Mouse (Mus musculus): ENCODE results near the gene Cd5. TPM values are rescaled to one million over a fixed set of nuclear protein-coding genes. Genes with fewer than 3 reads are reported as not detected.

The Cd5 gene
- polyA plus RNA-seq (2017; shearing (Covaris generic)) = 569 TPM

GRCm38 (mm10) chr19:10738811-10739210 is at the start of gene Cd5:
TSS of gene Cd5 (minus strand) at chr19:10739002.

GRCm38 (mm10) chr19:10688537-10689352 is 50.1 kb downstream of the Cd5 start, which contains the start of gene Vps37c:
TSS of gene Vps37c (plus strand) at chr19:10688735.

GRCm38 (mm10) chr19:10677915-10678771 is 60.7 kb downstream of the Cd5 start, which contains the start of gene Pga5:
TSS of gene Pga5 (minus strand) at chr19:10678071.

Other genes with a start within 250 kb of the Cd5 start
- gene Cpsf7, start 213.7 kb downstream of the Cd5 start, polyA plus RNA-seq (2017; shearing (Covaris generic)) = 33.6 TPM
- gene Sdhaf2, start 212.9 kb downstream of the Cd5 start, polyA plus RNA-seq (2017; shearing (Covaris generic)) = 94.9 TPM
- gene Tmem216, start 182.8 kb downstream of the Cd5 start, polyA plus RNA-seq (2017; shearing (Covaris generic)) = 12.7 TPM
- gene Cyb561a3, start 161.8 kb downstream of the Cd5 start, polyA plus RNA-seq (2017; shearing (Covaris generic)) = 53.0 TPM
- gene Tmem138, start 161.6 kb downstream of the Cd5 start, polyA plus RNA-seq (2017; shearing (Covaris generic)) = 22.4 TPM
- 208 TPM for gene Ddb1, start 133.7 kb downstream of the Cd5 start, polyA plus RNA-seq (2017; shearing (Covaris generic))
- gene Tkfc, start 133.3 kb downstream of the Cd5 start, polyA plus RNA-seq (2017; shearing (Covaris generic)) = 9.0 TPM
- not detected for gene Vwce, start 104.8 kb downstream of the Cd5 start, polyA plus RNA-seq (2017; shearing (Covaris generic))
- not detected for gene Pga5, start 60.9 kb downstream of the Cd5 start, polyA plus RNA-seq (2017; shearing (Covaris generic))
- gene Vps37c, start 50.3 kb downstream of the Cd5 start, polyA plus RNA-seq (2017; shearing (Covaris generic)) = 26.3 TPM
- 778 TPM for gene Cd6, start 91.1 kb upstream of the Cd5 start, polyA plus RNA-seq (2017; shearing (Covaris generic))
- 1.9 TPM for gene Slc15a3, start 100.7 kb upstream of the Cd5 start, polyA plus RNA-seq (2017; shearing (Covaris generic))
- 0.46 TPM for gene Tmem132a, start 130.9 kb upstream of the Cd5 start, polyA plus RNA-seq (2017; shearing (Covaris generic))
- 60.7 TPM for gene Tmem109, start 143.0 kb upstream of the Cd5 start, polyA plus RNA-seq (2017; shearing (Covaris generic))
- gene Prpf19, start 156.2 kb upstream of the Cd5 start, polyA plus RNA-seq (2017; shearing (Covaris generic)) = 76.9 TPM
- gene Zp1, start 181.6 kb upstream of the Cd5 start, polyA plus RNA-seq (2017; shearing (Covaris generic)) = not detected
- not detected for gene Ptgdr2, start 198.2 kb upstream of the Cd5 start, polyA plus RNA-seq (2017; shearing (Covaris generic))
- gene Ccdc86, start 210.3 kb upstream of the Cd5 start, polyA plus RNA-seq (2017; shearing (Covaris generic)) = 20.5 TPM
- not detected for gene Ms4a10, start 235.7 kb upstream of the Cd5 start, polyA plus RNA-seq (2017; shearing (Covaris generic))